Mouse (Mus musculus) neural tube, embryonic 15.5 days (tissue): ENCODE measurements at regions not wholly inside any gene's neighbourhood (a gene's known extent, or its start where the extent isn't known, plus 50 kb on each side); places are given as distances from the start of the nearest gene placed in this dataset.

Experiments
- ATAC-seq: fragments of 200-750 bp; cut with Nextera tagmentation; 2 replicates; pipeline ENCODE4 v1.8.0; 2017; ENCODE audit warnings: mild to moderate bottlenecking, moderate TSS enrichment, moderate library complexity; ENCODE audit not compliant: low FRiP score
- H3K27ac ChIP-seq: fragments of 300-500 bp; sonication (generic); replicated peaks from 2 replicates; pipeline ENCODE4 v1.5.1; 2015; ENCODE audit warnings: mild to moderate bottlenecking, inconsistent platforms
- H3K27me3 ChIP-seq: fragments of 300-500 bp; sonication (generic); replicated peaks from 2 replicates; pipeline ENCODE4 v1.6.1; 2015; ENCODE audit warnings: inconsistent platforms
- H3K36me3 ChIP-seq: fragments of 300-500 bp; sonication (generic); 2 replicates; pipeline ENCODE4 v1.6.1; 2015; ENCODE audit warnings: inconsistent platforms
- H3K4me1 ChIP-seq: fragments of 300-500 bp; sonication (generic); 2 replicates; pipeline ENCODE4 v1.6.1; 2015; ENCODE audit warnings: inconsistent platforms
- H3K4me2 ChIP-seq: fragments of 300-500 bp; sonication (generic); 2 replicates; pipeline ENCODE4 v1.6.1; 2015; ENCODE audit warnings: inconsistent platforms, mild to moderate bottlenecking, moderate library complexity
- H3K4me3 ChIP-seq: fragments of 300-500 bp; sonication (generic); replicated peaks from 2 replicates; pipeline ENCODE4 v1.5.1; 2015; ENCODE audit warnings: mild to moderate bottlenecking, inconsistent platforms
- H3K9ac ChIP-seq: fragments of 300-500 bp; sonication (generic); replicated peaks from 2 replicates; pipeline ENCODE4 v1.6.1; 2015; ENCODE audit warnings: mild to moderate bottlenecking, inconsistent platforms
- H3K9me3 ChIP-seq: fragments of 300-500 bp; sonication (generic); replicated peaks from 2 replicates; pipeline ENCODE4 v1.6.1; 2016; ENCODE audit warnings: inconsistent platforms
- WGBS: fragments of 180-500 bp; shearing (Covaris S2); methylation state at CpG from one replicate; pipeline ENCODE4 v1.1.7; 2015; ENCODE audit warnings: mixed read lengths; 5-methylcytosine and 5-hydroxymethylcytosine counted together

DNA sequence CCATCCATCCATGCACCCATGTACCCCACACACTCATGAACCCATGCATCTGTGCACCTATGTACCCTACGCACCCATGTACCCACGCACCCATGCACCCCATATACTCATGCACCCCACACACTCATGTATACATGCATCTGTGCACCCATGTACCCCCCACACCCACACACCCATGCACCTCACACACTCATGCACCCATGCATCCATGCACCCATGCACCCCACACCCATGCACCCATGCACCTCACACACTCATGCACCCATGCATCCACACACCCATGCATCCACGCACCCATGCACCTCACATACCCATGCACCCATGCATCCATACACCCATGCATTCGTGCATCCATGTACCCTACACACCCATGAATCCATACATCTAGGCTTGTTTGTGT, 63.6 kb downstream of the 4930564D02Rik start:
- WGBS: 97% methylated on average over 4 of the region's 4 CpGs
- no peak overlapping the region for H3K4me3 ChIP-seq
- H3K9ac ChIP-seq: no peak overlapping the region
- no peak overlapping the region for H3K27ac ChIP-seq
- no peak overlapping the region for H3K4me2 ChIP-seq
- no peak for ATAC-seq
- H3K9me3 ChIP-seq: no peaks in the 10 kb centered on the region
- H3K27me3 ChIP-seq: no peaks in the 10 kb centered on the region
- H3K4me1 ChIP-seq: peaks cover 5% of the 10 kb centered on the region
- H3K36me3 ChIP-seq: no peaks in the 10 kb centered on the region

DNA sequence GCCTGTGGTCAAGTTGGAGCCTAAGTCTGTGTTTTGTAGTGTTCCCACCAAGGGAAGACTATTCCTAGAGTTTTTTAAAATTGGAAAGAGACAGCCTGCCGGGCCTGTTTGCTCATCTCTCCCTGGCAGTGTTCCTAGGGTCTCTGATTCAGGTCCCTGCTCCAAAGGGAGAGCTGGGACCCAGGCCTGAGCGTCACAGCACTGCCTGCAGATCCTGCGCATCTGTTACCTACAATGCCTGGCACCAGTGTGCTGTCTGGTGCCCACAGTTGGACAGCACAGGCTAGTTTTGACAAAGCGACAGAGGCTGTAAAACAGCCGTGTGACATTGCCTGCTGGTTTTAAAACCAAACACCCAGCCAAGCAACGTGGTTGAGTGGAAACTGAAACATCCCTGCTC, 64.4 kb downstream of the 4930564D02Rik start:
- Histone ChIP-seq H3K9me3 (no peaks in the 10 kb centered on the region), H3K4me1 (peaks cover 5% of the 10 kb centered on the region), H3K27me3 (no peaks in the 10 kb centered on the region), H3K36me3 (no peaks in the 10 kb centered on the region), H3K27ac (no peak overlapping the region), H3K4me2 (no peak overlapping the region), H3K9ac (no peak overlapping the region), H3K4me3 (no peak overlapping the region)
- no peak for ATAC-seq
- 81% methylated on average over 6 of the region's 6 CpGs for WGBS

DNA sequence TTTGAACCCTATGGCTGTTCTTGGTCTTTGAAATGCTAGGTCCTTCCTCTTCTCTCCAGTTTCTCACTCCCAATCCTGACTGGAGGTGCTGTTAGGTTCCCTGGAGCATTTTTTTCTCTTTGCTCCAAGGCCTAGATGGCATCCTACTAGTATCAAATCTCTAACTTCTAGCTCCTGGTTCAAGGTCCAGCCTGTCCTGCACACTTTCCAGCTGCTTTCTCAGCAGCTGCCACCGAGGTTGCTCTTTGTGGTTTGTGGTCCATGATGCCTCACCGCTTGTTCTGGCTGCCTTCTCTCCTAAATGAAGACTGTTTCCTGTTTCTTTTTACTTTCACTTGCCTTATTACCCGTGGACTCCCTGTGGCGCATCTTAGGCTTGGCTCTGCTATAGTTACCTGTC, 66.4 kb downstream of the 4930564D02Rik start:
- no peaks in the 10 kb centered on the region for H3K9me3 ChIP-seq
- no peak for ATAC-seq
- H3K27ac ChIP-seq: no peak overlapping the region
- peaks cover under 1% of the 10 kb centered on the region; the same call in 1 of the 2 replicates for H3K4me1 ChIP-seq
- no peaks in the 10 kb centered on the region for H3K27me3 ChIP-seq
- 90% methylated on average over 4 of the region's 4 CpGs for WGBS
- H3K36me3 ChIP-seq: no peaks in the 10 kb centered on the region
- H3K9ac ChIP-seq: no peak overlapping the region
- no peak overlapping the region for H3K4me2 ChIP-seq
- no peak overlapping the region for H3K4me3 ChIP-seq

DNA sequence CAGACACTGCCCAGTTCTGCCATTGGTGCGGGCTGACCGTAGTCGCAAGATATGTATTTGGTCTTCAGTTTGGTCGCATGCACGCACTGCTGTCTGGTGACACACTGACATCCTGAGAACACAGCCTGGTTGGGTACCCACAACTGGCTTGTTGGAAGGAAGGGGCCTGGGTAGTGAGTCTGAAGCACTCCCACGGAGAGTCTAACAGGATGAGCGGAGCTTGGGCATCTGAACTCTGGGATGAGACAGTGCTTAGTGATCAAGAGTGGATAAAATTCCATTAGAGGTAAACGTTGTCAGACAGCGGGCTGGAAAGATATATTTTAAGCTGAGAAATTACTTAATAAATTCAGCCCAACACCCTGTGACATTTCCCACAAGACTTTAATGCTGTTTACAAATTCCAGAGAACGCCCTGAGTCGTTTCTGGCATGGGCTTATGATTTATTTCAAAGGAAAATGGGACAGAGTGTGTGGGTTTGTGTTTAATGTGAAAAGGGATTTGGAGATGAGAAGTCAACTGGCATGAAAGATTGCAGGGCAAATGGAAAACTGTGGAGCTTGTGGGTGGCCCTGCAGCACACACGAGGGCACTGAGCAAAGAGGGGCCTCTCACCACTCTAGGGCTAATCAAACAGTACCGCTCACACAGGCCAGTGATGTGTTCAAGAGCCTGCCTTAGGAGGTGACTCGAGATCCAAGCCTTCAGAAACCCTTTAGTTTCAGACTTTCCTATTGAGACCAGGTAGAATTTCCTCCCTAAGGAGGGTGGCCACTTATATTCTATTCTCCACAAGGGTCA, 74.7 kb downstream of the 4930564D02Rik start:
- H3K36me3 ChIP-seq: no peaks in the 10 kb centered on the region
- ATAC-seq: no peak

DNA sequence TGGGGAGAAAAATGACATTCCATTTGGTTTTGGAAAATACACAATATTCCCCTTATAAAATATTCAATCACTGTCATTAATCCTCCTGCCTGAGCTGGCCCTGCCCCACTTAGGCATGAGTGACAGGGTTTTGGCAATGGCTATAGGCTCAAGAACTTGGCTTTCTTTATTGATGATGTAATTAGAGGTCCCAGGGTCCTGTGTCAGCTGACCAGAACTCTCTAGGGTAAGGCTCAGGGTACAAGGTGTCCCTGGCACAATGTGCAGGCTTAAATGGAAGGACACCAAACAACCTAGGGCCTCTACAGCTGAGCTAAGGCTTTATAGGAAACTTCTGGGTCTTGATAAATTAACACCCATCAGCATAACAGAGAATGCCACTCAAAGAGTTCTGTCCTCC, 76.0 kb downstream of the 4930564D02Rik start:
- H3K9me3 ChIP-seq: no peaks in the 10 kb centered on the region
- H3K36me3 ChIP-seq: no peaks in the 10 kb centered on the region
- no peak overlapping the region for H3K4me3 ChIP-seq
- H3K4me2 ChIP-seq: no peak overlapping the region
- H3K4me1 ChIP-seq: no peaks in the 10 kb centered on the region
- H3K27me3 ChIP-seq: no peaks in the 10 kb centered on the region
- H3K27ac ChIP-seq: no peak overlapping the region
- no peak for ATAC-seq
- no peak overlapping the region for H3K9ac ChIP-seq

More for the DNA sequence above, 74.7 kb downstream of the 4930564D02Rik start:
- Histone ChIP-seq H3K27ac (no peak overlapping the region), H3K4me1 (no peaks in the 10 kb centered on the region), H3K4me3 (no peak overlapping the region), H3K4me2 (no peak overlapping the region), H3K9me3 (no peaks in the 10 kb centered on the region), H3K27me3 (no peaks in the 10 kb centered on the region), H3K9ac (no peak overlapping the region)
- 80% methylated on average over 14 of the region's 14 CpGs for WGBS

DNA sequence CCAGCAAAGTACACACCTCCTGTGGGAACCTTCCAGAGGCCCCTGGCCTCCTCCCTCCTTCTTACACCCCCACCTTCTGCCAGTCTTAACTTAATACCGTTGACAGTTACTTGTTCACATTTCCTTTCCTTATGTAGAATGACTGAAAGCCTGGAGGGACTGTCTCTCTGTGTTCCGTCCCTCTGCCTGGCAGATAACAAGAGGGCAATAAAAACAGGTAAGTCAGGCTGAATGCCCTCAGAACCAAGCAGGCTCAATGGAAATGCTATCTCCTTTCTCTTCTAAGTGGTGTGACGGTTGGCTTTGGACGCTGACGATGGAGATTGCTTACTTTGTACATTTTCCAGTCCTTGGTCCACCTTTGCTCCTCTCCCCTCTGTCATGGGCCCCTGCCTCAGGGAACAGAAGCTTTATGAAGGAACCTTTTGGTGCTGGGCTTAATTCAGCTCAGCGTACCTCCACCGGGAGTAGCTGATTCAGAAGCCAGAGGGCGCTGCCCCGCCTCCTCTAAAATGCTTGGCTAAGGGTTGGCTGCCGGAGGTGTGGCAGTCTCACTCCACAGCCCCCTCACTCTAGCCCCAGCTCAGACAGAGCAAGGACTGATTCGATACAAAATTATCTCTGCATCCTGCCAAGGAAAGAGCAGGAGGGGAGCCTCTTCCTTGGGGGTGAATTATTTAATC, 85.0 kb downstream of the 4930564D02Rik start:
- Histone ChIP-seq H3K4me3 (no peak overlapping the region), H3K4me2 (peak overlapping the region; percentile 11; the same call in 1 of the 2 replicates), H3K36me3 (no peaks in the 10 kb centered on the region), H3K4me1 (peaks cover 11% of the 10 kb centered on the region), H3K9me3 (no peaks in the 10 kb centered on the region), H3K27ac (no peak overlapping the region), H3K9ac (no peak overlapping the region), H3K27me3 (no peaks in the 10 kb centered on the region)
- peak; percentile 82 for ATAC-seq
- 14% methylated on average over 11 of the region's 11 CpGs for WGBS

DNA sequence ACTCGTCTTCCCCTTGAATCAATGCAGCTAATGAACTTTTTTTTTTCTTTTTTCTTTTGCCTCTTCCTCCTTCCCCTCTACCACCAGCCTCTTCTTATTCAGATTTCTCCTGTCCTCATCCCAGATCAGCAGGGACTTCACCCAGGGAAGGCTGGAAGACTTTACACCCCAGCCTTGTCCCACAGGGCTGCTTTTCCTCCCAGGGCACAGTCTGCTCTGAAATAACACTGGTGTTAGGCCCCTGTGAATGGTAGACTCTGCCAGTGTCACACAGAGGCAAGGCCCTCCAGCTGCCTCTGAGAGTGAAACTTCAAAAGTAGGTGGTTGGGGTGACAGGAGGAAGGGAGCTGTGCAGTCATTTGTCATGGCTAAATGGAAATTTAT, 85.5 kb downstream of the 4930564D02Rik start:
- Histone ChIP-seq H3K4me1 (peaks cover 11% of the 10 kb centered on the region), H3K9ac (no peak overlapping the region), H3K9me3 (no peaks in the 10 kb centered on the region), H3K4me2 (peak overlapping the region; percentile 11; the same call in 1 of the 2 replicates), H3K4me3 (no peak overlapping the region), H3K27ac (no peak overlapping the region), H3K36me3 (no peaks in the 10 kb centered on the region), H3K27me3 (no peaks in the 10 kb centered on the region)
- WGBS: 3% methylated on average over 1 of the region's 1 CpGs
- ATAC-seq: no peak

DNA sequence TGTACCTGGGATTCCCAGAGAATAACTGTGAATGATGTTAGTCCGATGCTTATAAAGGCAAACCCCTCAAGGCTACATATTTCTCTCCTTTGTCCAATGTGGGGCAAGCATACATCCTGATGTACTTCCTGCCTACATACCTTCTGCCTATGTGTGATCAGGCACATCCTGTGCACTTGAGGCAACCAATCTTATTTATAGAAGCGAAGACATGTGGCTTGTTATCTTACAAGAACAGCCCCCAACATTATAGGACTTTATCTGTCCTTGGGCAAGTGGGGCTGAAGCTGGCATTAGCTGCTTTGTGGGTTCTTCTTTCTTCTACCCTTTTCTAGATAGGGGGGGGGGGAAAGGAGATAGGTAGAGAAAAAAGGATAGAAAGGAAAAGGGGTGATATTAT, 91.7 kb downstream of the 4930564D02Rik start:
- no peaks in the 10 kb centered on the region for H3K27me3 ChIP-seq
- H3K27ac ChIP-seq: no peak overlapping the region
- H3K9ac ChIP-seq: no peak overlapping the region
- no peaks in the 10 kb centered on the region for H3K4me1 ChIP-seq
- no peaks in the 10 kb centered on the region for H3K9me3 ChIP-seq
- no peak overlapping the region for H3K4me2 ChIP-seq
- no peaks in the 10 kb centered on the region for H3K36me3 ChIP-seq
- 88% methylated on average over 2 of the region's 2 CpGs for WGBS
- no peak for ATAC-seq
- no peak overlapping the region for H3K4me3 ChIP-seq

DNA sequence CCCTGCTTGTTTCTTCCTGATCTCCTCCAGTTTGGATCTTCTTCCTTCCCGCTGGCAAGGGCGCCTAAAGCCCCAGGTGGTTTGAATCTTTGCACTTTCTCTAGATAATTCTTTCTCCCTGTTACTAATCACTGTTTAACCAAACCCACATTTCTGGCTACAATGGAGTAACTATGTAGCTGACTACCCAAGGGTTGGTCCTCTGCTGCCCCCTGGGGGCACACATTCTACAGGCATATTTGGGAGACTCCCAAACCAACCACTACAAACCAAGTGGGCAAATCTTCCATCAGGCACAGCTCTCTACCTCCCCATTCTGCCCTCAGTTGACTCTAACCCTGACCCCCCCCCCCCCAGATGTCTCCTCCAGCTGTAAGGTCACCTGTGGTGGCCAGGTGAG, 98.7 kb downstream of the 4930564D02Rik start:
- Histone ChIP-seq H3K27me3 (no peaks in the 10 kb centered on the region), H3K36me3 (no peaks in the 10 kb centered on the region), H3K9me3 (no peaks in the 10 kb centered on the region), H3K27ac (no peak overlapping the region), H3K4me1 (peaks cover 7% of the 10 kb centered on the region), H3K4me2 (no peak overlapping the region), H3K4me3 (no peak overlapping the region), H3K9ac (no peak overlapping the region)
- 92% methylated on average over 2 of the region's 2 CpGs for WGBS
- no peak for ATAC-seq

DNA sequence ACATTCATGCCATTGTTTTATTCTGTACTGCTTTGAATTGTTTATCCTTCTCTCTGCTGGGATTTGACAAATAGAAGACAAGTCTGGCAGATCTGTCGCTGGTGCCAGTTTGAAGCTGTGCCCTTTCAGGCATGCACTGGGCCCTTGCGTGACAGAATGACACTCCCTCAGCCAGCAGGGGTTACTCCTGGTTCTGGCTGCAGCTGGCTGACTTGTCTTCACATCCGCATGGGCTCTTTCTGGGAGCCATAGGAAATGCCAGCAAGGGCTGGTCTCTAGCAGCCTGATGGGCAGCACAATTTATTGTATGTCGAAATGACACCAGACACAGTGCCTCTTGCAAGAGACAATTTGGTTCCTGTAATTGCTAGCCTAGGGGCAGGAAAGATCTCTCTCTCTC, 102.5 kb downstream of the 4930564D02Rik start:
- no peaks in the 10 kb centered on the region for H3K36me3 ChIP-seq
- H3K27ac ChIP-seq: no peak overlapping the region
- 38% methylated on average over 4 of the region's 4 CpGs for WGBS
- H3K9me3 ChIP-seq: no peaks in the 10 kb centered on the region
- no peak overlapping the region for H3K9ac ChIP-seq
- peaks cover 7% of the 10 kb centered on the region for H3K4me1 ChIP-seq
- H3K4me3 ChIP-seq: no peak overlapping the region
- no peaks in the 10 kb centered on the region for H3K27me3 ChIP-seq
- H3K4me2 ChIP-seq: no peak overlapping the region
- ATAC-seq: no peak

DNA sequence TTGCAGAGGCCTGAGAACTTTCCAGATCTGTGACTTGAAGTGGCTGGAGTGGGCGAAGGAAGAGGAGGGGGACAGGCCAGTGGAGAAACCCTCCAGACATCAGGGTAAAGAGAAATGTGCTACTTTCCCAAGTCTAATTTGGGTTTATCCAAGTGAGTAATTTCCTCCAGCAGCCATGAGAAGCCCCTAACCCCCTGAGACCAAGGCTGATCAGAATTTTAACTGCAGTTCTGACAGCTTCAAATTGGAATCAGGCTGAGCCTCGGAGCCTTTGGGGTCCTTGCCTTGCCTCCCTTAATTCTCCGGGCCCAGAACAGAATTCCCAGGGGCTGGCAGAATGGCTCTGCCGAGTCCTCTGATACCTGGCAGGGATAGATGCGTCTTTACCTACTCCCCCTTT, 104.9 kb downstream of the 4930564D02Rik start:
- no peak for ATAC-seq
- Histone ChIP-seq H3K27me3 (no peaks in the 10 kb centered on the region), H3K4me3 (no peak overlapping the region), H3K4me2 (no peak overlapping the region), H3K9ac (no peak overlapping the region), H3K9me3 (no peaks in the 10 kb centered on the region), H3K4me1 (peaks cover 7% of the 10 kb centered on the region), H3K27ac (no peak overlapping the region), H3K36me3 (no peaks in the 10 kb centered on the region)
- 58% methylated on average over 5 of the region's 5 CpGs for WGBS

DNA sequence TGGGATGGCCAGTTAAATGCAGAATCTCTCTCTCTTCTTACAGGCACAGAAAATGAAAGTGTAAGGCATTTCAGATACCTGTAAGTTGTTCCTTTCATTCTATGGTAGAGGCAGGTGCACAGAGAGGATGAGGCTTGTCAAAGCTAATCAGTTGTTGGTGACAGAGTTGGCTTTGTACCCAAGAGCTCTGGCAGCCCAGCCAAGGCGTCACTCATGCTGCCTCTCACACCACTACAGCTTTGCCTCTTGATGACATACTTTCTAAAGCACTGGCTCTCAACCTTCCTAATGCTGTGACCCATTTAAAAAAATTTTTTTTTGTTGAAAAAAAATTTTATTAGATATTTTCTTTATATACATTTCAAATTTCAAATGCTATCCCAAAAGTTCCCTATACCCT, 105.4 kb downstream of the 4930564D02Rik start:
- WGBS: 92% methylated on average over 1 of the region's 1 CpGs
- H3K9ac ChIP-seq: no peak overlapping the region
- H3K9me3 ChIP-seq: no peaks in the 10 kb centered on the region
- no peak overlapping the region for H3K4me3 ChIP-seq
- H3K4me1 ChIP-seq: peaks cover 7% of the 10 kb centered on the region
- no peak for ATAC-seq
- no peaks in the 10 kb centered on the region for H3K27me3 ChIP-seq
- no peak overlapping the region for H3K27ac ChIP-seq
- no peaks in the 10 kb centered on the region for H3K36me3 ChIP-seq
- no peak overlapping the region for H3K4me2 ChIP-seq
